Mouse (Mus musculus) neural tube, embryonic 10.5 days (tissue): ENCODE data around the gene Olfr1029.
"Not testable (repeated sequence)": the region's sequence is repeated elsewhere in the genome, so short reads cannot be mapped to it uniquely, and the experiment has no call there.

Source experiments
- DNase-seq: peaks from one replicate; pipeline ENCODE4 v3.0.0-alpha.2; 2017; ENCODE audit warnings: low spot score; ENCODE audit errors: extremely low spot score

Olfr1029 gene

GRCm38 (mm10) chr2:85973595-85973994 is at the start of gene Olfr1029:
Olfr1029 (plus strand) TSS chr2:85973895.
- no peak for DNase-seq

- no peak for DNase-seq
These were observed 23.6 kb upstream of the Olfr1029 start, which contains the start of gene Olfr1028 for GRCm38 (mm10) chr2:85950137-85950536. Olfr1028 (plus strand) TSS chr2:85950437.

- DNase-seq: no peak
These were observed 5.3 kb downstream of the Olfr1029 start, which contains the start of gene Olfr1030 for GRCm38 (mm10) chr2:85978976-85979375. Olfr1030 (plus strand) TSS chr2:85979276.

- DNase-seq: no peak
These were observed 16.3 kb downstream of the Olfr1029 start, which contains the start of gene Olfr1031 for GRCm38 (mm10) chr2:85990004-85990403. Olfr1031 (plus strand) TSS chr2:85990304.

GRCm38 (mm10) chr2:86005240-86005639 is 31.5 kb downstream of the Olfr1029 start, which contains the start of gene Olfr1032:
Olfr1032 (plus strand) TSS chr2:86005540.
- DNase-seq: no peak

GRCm38 (mm10) chr2:86020406-86020805 is 46.7 kb downstream of the Olfr1029 start, which contains the start of gene Olfr1033:
Olfr1033 (plus strand) TSS chr2:86020633.
- DNase-seq: peak; percentile 16

- DNase-seq: not testable (repeated sequence)
These were observed 47.8 kb downstream of the Olfr1029 start for GRCm38 (mm10) chr2:86021518-86021917.
